Mouse (Mus musculus): ENCODE data around the gene Ica1. TPM values are rescaled to one million over a fixed set of nuclear protein-coding genes. Genes with fewer than 3 reads are reported as not detected.

Gene Ica1
- 10 to 100 TPM; 57.4 to 61.8 TPM for total RNA-seq (2021)
- long read RNA-seq, experiment 1, transcript Ica1-201 (14 exons, 2,075 nt), result major isoform, 18 of 28 reads
- long read RNA-seq, experiment 1, partial matches to known transcripts, result 1 of 28 reads
- long read RNA-seq, experiment 1, other reads (novel, unspliced or antisense), result 9 of 28 reads
- long read RNA-seq, experiment 2, transcript Ica1-201 (14 exons, 2,075 nt), result major isoform, 30 of 44 reads
- long read RNA-seq, experiment 2, partial matches to known transcripts, result 2 of 44 reads
- long read RNA-seq, experiment 2, other reads (novel, unspliced or antisense), result 12 of 44 reads

DNA sequence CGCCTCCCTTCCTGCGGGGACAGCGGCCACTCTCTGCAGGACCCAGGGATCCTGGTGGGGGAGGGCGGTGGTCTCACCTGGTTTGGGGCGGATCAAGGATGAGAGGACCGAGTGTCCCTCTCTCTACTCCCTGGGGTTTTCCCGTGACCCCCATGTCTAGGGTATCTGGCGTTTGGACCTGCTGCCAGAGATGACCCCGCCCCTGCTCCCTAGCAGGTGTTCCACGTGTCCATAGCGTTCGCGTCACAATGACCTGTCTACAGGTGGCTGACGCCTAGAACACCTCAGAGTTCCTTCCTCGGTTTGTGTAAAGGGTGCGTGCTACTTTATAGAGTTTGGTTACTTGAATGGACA is at the start of gene Ica1:
Gene Ica1, minus strand, starts transcription at position 193 of the 354 bp plus-strand sequence.
- peak within 1 kb of the TSS; percentile 97 for H3K27ac ChIP-seq
- no peak for TF ChIP-seq CTCF (conservative IDR thresholded peaks at IDR 0.05)
- peak within 1 kb of the TSS; percentile 88 for H3K4me3 ChIP-seq
- no peak for DNase-seq (ENCODE audit: low spot score in 2 of 2)

DNA sequence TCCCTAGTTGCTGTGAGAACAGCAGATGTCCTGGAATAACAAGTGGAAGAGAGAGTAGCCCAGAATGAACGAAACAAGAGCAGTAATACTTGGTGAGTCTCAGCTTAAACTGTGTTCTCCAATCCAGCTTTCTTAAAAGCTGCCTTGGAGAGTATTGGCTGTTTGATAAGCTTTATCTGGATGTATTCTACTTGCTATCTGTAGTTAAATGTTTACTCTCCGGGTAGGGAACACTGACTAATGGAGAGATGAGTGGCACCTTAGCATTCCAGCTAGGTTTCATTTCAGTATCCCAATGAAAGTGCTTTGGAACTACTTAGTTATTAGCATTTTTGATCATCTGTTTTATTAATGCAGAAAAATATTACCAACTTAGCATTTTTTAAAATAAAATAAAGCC is 41.6 kb upstream of the Ica1 start:
- no peak for DNase-seq (ENCODE audit: low spot score in 2 of 2)
- no peak overlapping the region for H3K27ac ChIP-seq
- H3K4me3 ChIP-seq, result no peak overlapping the region
- TF ChIP-seq CTCF (conservative IDR thresholded peaks at IDR 0.05), result no peak

DNA sequence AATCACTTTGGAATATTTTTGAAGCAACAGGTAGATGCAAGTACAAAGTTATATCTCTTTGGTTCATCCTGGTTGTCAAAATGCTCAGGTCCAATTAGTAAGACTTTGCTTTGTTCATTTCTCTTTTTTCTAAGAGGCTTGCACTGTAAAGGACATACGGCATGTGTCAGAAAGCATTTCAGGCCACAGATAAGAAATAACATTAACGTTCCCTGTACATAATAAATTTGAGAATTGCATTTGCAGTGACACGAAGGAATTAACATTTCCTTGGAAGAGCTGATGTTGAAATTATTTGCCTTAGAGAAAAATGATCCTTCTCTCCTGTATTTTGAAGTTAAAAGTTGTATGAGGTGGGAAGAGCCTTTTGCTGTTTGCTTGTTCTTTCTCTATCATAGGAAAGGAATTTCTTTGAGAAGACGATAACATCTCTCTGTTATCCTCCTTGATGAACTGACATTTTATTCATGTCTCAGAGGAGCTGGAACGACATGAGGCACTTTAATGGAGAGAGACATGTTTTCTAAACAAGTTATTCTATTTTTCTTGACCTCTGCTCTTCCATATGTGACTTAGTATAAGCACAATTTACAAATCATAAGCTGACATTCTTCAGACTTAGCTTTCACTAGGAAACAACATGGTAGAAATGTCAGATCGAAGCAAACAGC is 36.2 kb upstream of the Ica1 start:
- Histone ChIP-seq H3K4me3 (no peak overlapping the region), H3K27ac (no peak overlapping the region)
- TF ChIP-seq CTCF (conservative IDR thresholded peaks at IDR 0.05), result no peak
- no peak for DNase-seq (ENCODE audit: low spot score in 2 of 2)

DNA sequence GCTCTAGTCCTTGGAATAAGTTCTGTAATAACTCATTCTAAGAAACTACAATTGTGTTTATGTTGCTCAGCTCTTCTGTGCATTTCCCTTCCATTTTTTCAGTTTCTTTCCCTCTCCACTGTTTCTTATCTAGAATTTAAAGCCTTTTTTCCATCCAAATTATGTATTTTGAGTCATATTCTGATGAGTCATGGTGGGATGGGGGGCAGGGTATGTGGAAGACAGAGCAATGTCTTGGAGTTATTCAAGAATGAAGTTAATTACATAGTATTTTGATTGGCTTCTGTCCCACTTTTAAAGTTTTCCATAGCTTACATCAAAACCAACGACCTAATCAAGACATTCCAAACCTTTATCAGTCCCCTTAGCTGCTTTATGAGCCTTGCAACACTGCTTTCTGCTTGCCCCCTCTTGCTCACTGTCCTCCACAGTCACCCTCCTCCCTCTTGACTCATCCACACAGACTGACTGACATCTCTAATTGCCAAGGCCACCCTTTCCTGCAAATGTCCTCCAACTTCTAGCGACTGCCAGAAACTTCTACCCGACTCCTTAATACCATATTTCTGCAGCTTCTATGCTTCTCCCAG is 24.4 kb upstream of the Ica1 start:
- Histone ChIP-seq H3K4me3 (no peak overlapping the region), H3K27ac (no peak overlapping the region)
- no peak for DNase-seq (ENCODE audit: low spot score in 2 of 2)
- no peak for TF ChIP-seq CTCF (conservative IDR thresholded peaks at IDR 0.05)

DNA sequence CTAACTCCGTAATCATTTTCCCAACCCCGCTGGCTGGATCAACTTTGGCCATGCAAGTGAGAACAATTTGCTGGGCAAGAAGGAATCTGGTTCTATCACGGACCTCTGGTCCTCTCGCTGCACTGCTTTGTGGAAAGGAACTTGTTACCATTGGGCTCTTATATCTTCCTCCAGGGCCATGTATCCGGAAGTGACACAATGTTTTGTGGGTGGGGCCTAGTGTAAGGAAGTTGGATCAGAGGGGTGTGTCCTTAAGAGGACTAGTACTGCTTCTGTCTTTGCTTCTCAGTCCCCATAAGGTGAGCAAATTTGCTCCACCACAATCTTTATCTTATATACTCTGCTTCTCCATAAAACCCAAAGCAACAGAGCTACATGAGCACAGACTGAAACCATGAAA is 14.1 kb upstream of the Ica1 start:
- no peak for DNase-seq (ENCODE audit: low spot score in 2 of 2)
- no peak overlapping the region for H3K4me3 ChIP-seq
- H3K27ac ChIP-seq, result no peak overlapping the region
- TF ChIP-seq CTCF (conservative IDR thresholded peaks at IDR 0.05), result no peak

DNA sequence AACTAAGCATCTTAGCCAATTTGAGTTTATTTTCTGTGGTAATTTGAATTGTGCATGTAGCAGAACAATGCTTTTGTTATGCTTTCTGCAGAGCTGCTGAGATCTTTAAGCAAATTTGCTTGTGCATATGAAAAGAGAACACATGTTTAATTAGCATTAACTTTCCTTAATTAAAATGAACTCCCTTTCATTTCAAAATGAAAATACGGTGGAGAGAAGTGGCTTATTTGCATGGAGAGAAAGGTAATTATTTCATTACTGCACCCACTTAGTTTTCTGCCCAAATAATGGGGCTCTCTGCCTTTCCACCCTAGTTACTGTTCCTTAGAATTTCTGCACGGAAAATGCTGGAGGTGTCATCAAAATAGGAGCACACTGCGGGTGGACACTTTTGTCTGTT is 13.5 kb upstream of the Ica1 start:
- Histone ChIP-seq H3K27ac (no peak overlapping the region), H3K4me3 (no peak overlapping the region)
- DNase-seq (ENCODE audit: low spot score in 2 of 2), result no peak
- TF ChIP-seq CTCF (conservative IDR thresholded peaks at IDR 0.05), result no peak

DNA sequence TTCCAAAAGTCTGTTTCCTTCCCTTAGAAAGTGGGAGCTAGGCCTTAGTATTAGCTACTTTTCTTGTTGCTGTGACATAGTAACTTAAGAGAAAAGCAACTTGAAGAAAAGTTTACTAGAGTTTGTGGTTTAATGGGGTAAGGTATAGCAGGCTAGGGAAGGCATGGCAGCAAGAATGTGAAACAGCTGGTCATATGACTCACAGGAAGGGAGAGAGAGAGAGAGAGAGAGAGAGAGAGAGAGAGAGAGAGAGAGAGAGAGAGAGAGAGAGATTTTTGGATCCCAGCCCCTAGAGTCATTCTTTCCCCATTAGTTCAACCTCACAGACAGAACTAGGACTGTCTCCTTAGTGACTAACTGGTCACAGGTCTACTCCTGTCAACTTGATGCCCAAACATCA is 2.3 kb upstream of the Ica1 start:
- DNase-seq (ENCODE audit: low spot score in 2 of 2), result no peak
- no peak for TF ChIP-seq CTCF (conservative IDR thresholded peaks at IDR 0.05)

DNA sequence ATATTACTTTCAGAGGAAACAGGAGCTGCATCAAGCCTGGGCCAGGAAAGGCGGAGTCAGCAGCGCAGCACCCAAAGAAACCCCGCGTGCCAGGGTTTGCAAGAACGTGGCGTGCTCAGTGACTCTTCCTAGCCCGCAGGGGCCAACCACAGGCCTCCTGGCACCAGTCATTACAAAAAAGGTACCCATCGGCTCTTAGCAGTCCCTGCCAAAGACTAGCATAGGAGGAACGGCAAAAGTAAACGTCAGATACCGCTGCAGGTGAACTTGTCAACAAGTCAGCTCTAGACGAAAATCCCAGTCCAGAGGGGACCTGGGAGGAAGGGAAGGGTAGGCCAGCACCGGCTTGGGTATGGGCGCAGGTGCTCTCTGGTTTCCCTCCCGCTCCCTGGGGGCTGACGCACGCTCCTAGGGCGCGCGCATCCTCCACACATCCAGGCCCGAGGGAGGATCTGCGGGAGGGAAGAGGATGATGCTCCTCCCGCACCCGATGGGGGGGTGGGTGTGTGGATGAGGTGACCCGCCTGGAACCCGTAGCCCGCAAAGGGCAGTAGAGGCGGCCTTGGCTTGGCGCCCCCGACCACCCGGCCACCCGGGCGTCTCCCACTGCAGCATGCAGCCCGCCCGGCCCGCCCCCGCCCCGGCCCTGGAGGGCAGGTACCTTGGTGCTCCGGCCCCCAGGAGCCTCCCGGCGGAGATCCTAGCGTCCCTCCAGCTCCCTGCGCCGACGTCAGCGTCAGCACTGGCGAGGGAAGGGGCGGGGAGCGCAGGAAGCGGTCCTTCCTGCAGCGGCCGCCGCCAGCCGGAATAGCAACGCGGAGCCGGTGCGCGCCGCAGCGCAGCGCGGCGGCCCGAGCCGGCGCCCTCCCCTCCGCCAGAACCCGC is 635 bp downstream of the Ica1 start:
- DNase-seq (ENCODE audit: low spot score in 2 of 2), result peak; percentile 72 to 74
- Histone ChIP-seq H3K27ac (peak overlapping the region; percentile 97), H3K4me3 (peak overlapping the region; percentile 88)
- TF ChIP-seq CTCF (conservative IDR thresholded peaks at IDR 0.05), result no peak

More for the DNA sequence above, 2.3 kb upstream of the Ica1 start:
- Histone ChIP-seq H3K4me3 (no peak overlapping the region), H3K27ac (no peak overlapping the region)

DNA sequence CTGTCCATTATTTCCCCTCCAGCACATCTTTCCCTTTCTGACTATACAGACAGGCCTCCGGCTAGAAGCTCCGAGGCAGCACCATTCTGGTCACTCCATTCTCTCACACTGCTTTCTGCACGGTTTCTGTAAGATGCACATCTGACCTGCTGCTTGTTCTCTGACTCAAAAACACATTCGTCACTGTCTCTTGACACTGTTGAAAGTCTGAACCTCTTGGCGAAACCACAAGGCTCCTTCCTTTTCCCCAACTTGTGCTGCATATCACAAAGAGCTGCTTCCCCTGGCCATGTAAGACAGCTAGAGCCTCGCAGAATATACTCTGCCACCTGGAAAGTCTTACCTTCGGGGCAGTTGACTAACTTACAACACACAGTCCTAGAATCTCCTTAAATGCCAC is 6.7 kb downstream of the Ica1 start:
- TF ChIP-seq CTCF (conservative IDR thresholded peaks at IDR 0.05), result no peak
- no peak for DNase-seq (ENCODE audit: low spot score in 2 of 2)
- Histone ChIP-seq H3K4me3 (no peak overlapping the region), H3K27ac (no peak overlapping the region)

DNA sequence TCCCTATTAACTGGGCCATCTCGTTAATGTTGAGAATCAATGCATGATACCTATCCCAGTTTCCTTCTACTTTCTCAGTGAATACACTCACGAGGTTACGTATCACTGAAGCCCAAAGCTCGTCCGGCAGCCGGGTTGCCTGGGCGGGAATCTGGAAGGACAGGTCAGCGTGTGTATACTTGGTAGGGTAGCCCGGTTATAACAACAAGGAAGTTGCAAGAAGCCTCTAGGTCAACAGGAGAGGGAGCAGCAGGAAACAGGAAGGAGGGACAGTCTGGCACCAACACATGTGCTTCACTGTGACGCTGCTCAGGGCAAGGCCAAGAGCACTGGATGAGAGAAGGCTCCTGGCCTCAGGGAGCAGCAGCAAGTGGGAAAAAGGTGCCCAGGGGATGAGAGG is 7.9 kb downstream of the Ica1 start:
- Histone ChIP-seq H3K27ac (no peak overlapping the region), H3K4me3 (no peak overlapping the region)
- no peak for DNase-seq (ENCODE audit: low spot score in 2 of 2)
- TF ChIP-seq CTCF (conservative IDR thresholded peaks at IDR 0.05), result no peak

DNA sequence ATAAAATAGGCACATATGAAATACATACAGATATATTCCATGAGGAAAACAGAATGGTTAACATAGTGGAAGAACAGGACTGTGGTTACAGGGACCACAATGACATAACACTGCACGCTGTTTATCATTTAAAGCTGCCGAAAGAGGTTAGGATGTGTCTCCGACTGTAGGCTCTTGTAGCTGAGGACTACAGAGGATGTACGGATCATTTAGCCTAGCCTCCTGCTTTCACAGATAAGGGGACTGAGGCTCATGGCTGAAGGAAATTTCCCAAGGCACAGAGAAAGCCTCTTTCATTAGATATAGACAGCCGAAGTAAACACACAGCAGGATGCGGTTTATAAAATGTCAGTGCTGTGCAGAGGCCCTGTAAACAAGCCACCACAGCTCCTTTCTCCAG is 8.5 kb downstream of the Ica1 start:
- Histone ChIP-seq H3K4me3 (no peak overlapping the region), H3K27ac (no peak overlapping the region)
- no peak for DNase-seq (ENCODE audit: low spot score in 2 of 2)
- TF ChIP-seq CTCF (conservative IDR thresholded peaks at IDR 0.05), result no peak

DNA sequence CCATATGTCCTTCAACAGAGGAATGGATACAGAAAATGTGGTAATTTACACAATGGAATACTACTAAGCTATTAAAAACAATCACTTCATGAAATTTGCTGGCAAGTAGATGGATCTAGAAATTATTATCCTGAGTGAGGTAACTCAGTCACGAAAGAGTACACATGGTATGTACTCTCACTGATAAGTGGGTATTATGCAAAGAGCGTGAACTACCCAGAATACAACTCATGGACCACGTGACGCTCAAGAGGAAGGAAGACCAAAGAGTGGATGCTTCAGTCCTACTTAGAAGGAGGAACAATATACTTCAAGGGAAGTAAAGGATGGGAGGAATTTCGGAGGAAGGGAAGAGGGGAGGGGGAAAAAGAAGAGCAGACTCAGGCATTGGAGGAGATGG is 11.6 kb downstream of the Ica1 start:
- TF ChIP-seq CTCF (conservative IDR thresholded peaks at IDR 0.05), result no peak
- no peak overlapping the region for H3K27ac ChIP-seq
- DNase-seq (ENCODE audit: low spot score in 2 of 2), result no peak
- no peak overlapping the region for H3K4me3 ChIP-seq

DNA sequence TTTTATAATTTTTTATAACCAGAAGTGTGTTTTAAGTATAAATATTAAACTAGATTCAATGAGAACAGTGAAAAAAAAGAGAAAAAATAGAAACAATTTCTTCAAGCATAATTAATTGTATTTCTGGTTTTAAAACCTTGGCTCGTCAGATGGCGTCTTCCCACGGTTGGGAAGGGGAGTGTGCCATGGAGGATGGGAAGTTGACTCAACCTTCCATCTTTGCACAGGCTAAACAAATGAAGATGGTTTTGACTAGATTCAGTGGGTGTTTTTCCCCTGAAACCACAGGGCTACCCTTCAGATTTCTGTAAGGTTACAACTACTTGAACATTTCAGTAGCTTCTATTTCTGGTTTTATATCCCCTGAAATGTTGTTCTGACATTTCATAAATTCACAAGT is 12.5 kb downstream of the Ica1 start:
- peak; percentile 45 to 55 for DNase-seq (ENCODE audit: low spot score in 2 of 2)
- Histone ChIP-seq H3K4me3 (no peak overlapping the region), H3K27ac (0 out of 2 replicates have a peak overlapping the region, but pooled peaks have one; percentile 8)
- no peak for TF ChIP-seq CTCF (conservative IDR thresholded peaks at IDR 0.05)
